Mouse (Mus musculus): ENCODE results near the gene Stac.

The Stac gene

GRCm38 (mm10) chr9:111514586-111515473 lies 175.3 kb downstream of the Stac start:
- no peak for DNase-seq (ENCODE audit: low spot score)
